Mouse (Mus musculus): ENCODE measurements around the gene Gpha2.

Gene Gpha2

DNA sequence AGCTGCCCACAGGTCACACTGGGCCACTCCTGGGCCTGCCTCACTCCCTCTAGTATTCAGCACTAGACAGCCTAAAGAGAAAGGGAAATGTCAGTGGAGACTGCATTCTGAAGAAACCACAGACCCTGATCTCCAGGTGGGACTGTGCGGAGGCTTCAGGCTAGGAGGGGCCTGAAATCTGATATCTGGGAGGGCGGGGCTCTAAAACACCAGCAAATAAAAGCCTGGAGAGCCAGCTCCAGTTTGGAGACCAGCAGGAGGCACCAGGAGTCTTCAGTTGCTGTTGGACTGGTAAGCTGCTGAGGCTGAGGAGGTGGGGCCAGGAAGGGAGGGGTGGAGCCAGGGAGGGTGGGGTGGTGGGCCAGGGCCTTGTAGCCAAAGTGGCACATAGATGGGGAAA lies at the start of gene Gpha2:
Gene Gpha2, plus strand, starts transcription at position 246 of the 400 bp plus-strand sequence.
- no peak for DNase-seq (ENCODE audit: low spot score in 2 of 2)

DNA sequence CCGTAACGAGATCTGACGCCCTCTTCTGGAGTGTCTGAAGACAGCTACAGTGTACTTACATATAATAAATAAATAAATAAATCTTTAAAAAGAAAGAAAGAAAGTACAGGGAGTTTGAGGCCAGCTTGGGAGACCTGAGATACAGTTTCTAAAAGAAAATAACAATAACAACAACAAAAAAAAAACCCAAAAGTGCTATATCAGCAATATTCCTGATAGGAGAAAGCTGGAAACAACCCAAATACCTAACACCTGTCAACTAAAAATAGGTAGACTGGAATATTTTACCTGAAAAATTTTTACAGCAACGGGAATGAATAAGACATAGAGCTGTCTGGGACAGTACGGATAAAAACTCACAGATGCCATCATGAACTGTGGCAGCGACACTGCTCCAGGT lies 47.4 kb upstream of the Gpha2 start:
- no peak for DNase-seq (ENCODE audit: low spot score in 2 of 2)

DNA sequence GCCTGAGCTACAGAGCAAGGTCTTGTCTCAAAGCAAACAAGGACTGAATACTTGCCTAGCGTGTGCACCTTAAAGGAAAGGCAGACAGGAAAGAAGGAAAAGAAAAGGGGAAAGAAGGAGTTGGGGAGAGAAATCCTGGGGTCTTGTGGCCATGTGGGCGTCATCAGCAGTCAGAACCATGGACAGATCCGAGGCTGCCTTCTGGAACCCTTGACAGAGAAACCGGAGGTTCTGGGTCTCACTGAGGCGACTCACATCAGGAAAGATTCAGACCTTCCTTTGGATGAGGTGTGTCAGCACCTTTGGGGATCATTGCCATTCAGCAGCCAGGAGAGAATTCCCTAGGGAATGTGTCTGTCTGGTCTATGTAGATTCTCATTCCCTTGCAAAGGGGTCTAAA lies 44.6 kb upstream of the Gpha2 start:
- DNase-seq (ENCODE audit: low spot score in 2 of 2): no peak

DNA sequence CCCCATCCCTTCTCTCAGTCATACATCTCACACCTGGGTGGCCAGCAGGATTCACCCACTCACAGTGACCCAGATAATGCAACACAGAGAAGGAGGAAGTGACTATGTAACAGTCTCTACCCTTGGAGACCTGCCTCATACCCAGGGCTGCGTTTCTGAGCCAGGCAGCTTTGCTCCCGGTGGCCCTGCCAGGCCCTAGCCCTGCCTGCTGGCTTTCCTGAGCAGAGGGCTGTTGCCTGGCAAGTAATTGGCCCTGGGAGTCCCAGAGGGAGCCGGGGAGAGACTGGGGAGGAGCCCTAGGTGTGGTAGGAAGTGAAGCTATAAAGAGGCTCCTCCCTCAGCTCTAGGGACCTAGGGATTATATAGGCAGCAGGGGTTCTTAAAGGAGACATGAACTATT lies 43.6 kb upstream of the Gpha2 start:
- DNase-seq (ENCODE audit: low spot score in 2 of 2): no peak

DNA sequence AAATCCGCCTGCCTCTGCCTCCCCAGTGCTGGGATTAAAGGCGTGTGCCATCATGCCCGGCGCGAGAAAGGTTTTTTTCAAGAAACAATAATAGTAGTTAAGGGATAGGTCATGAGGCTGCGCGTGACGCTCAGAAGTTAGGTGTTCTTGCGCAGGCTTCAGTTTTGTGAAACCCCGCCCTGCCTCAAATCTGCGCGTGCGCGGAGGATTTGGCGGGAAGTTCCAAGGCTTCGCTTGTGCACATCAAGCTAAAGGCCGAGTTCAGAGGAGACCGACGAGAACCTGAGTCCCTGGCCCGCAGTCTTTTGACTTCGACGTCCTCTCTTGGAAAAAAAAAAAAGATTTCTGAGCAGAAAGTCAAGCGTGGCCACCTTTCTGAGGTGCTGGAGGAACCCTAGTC lies 42.0 kb upstream of the Gpha2 start, which contains the start of gene Majin:
Gene Majin, plus strand, starts transcription at position 258 of the 400 bp plus-strand sequence.
- no peak for DNase-seq (ENCODE audit: low spot score in 2 of 2)

DNA sequence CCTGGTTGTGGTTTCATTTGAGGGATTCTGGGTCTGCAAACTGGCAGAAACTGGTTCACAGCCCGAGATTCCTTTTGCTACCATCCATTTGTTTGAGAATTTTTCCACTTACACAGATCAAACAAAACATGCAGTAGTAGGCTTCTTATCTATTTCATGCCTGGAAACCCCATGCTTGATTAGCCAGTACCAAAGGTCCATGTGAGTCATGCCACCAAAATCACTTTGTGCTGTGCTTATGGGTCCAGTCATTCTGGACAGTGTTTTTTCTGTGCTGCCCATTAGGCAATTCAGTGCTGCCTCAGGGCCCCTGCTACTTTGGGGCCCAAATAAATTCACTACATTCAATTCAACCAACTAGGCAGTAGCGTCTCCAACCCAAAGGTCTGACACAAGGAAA lies 21.9 kb upstream of the Gpha2 start:
- no peak for DNase-seq (ENCODE audit: low spot score in 2 of 2)

DNA sequence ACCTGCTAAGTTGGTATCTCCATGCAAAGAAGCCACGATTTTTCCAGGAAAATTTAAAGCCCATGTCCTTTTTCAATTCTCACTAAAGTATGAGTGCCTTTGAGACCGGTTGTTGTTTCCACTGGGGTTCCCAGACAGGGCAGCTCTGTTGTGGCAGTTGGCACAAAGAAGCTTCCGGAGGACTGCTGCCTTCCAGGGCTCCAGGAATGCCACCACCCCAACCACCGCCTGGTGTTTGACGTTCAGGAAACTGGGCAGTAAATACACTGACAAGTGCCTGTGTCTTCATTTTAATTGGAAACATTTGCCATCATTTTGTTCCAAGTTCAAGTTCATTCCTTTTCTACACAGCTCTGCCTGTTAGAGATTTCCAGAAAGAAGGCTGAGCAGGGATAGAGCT lies 19.5 kb upstream of the Gpha2 start:
- DNase-seq (ENCODE audit: low spot score in 2 of 2): no peak

DNA sequence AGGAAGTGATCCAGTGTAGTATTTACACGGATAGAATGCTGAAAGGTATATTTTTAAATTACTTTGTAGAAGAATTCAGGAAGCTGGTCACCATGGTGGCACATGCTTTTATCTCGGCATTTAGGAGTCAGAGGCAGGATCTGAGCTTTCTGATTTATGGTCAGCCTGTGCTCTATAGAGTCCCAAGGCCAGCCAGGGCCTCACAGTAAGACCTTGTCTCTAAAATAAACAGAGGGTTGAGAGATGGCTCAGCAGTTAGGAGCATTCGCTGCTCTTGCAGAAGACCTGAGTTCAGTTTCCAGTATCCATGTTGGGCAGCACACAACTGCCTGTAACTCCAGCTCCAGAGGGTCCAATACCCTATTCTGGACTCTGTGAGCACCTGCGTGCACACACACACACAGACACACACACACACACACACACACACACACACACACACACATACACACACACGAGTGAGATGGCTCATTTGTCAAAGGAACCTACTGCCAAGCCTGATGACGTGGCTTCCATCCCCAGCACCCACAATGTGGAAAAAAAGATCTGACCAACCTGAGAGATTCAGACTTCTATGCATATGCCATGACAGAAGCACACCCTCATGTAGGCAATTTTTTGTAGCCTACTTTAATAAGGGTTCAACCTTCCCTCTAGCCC lies 10.0 kb upstream of the Gpha2 start:
- DNase-seq (ENCODE audit: low spot score in 2 of 2): no peak

DNA sequence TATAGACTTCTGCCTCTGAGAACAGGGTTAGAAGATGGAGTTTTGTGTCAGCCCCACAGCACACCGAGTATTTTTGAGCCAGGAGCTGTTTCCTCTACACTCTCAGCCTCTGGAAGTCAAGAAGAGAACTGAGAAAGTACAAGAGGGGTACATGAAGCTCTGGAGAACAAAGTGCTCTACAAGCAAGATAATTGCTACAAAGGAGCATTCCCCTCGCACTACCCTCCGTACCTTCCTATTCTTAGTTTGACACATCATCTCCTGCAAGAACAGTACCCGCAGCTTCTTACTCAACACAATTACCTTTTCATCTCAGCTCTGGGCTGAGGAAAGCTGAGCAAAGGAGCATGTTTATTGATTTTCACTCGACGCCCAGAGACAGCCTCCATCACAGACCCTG lies 7.6 kb upstream of the Gpha2 start:
- no peak for DNase-seq (ENCODE audit: low spot score in 2 of 2)

DNA sequence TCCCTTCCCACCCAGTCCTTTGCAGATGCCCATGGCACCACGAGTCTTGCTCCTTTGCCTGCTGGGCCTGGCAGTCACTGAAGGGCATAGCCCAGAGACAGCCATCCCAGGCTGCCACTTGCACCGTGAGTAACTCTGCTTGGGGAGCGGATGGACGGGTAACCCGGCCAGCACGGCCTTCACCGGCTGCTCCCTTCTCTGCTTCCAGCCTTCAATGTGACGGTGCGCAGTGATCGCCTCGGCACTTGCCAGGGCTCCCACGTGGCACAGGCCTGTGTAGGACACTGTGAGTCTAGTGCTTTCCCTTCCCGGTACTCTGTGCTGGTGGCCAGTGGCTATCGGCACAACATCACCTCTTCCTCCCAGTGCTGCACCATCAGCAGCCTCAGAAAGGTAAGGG lies 583 bp downstream of the Gpha2 start:
- no peak for DNase-seq (ENCODE audit: low spot score in 2 of 2)

DNA sequence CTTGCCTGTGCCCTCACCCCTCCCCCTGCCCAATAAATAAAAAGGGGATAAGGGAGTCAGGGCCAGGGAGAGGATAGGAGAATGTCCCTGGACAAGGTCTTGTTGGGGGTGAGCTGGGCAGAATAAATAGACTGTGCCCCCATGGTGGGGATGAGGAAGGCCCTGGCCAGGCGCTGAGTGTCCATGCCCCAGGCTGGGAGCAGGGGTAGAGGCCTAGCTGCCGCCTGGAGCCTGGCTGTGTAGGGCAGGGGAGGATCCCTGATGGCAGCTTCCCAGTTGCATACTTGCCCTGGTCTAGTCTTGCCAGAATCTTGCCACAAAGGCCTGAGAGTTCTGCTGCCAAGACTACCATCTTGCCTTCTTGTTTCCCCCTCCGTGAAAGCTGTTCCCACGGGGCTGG lies 1.7 kb downstream of the Gpha2 start:
- DNase-seq (ENCODE audit: low spot score in 2 of 2): no peak

DNA sequence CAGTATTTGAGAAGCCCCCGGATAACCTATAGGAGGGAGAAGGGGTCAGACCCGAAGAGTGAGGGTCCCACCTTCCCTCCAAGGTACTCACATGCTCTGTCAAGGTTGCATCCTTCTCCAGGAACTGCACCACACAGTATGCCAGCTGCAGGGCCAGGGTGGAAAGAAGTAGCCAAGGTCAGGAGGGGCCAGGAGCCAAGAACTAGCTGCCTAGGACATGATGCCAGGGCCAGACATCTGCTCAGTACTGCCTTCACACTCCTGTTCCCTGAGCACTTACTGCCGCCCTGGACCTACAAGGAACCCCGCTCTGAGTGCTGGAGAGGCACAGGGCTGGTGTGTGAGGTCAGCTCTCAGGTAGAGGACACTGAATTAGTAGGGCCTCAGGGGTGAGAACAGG lies 4.2 kb downstream of the Gpha2 start:
- no peak for DNase-seq (ENCODE audit: low spot score in 2 of 2)

DNA sequence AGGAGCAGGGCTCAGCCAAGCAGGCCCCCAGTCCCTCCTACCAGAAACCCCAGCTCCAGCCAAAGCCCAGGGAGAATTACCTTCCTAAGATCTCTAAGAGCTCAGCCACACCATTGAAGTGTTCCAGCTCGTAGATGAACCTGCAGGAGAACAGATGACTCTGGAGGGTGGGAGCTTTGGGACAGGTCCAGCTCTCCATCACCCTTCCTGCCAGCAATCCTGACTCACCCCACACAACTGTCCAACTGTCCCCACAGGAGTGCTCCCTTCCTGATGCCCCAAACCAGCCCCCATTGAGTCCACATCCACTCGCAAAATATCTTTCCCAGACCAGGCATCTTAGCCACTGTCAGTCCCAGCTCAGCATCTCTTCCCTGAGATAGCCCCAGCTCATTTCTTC lies 4.9 kb downstream of the Gpha2 start:
- no peak for DNase-seq (ENCODE audit: low spot score in 2 of 2)

DNA sequence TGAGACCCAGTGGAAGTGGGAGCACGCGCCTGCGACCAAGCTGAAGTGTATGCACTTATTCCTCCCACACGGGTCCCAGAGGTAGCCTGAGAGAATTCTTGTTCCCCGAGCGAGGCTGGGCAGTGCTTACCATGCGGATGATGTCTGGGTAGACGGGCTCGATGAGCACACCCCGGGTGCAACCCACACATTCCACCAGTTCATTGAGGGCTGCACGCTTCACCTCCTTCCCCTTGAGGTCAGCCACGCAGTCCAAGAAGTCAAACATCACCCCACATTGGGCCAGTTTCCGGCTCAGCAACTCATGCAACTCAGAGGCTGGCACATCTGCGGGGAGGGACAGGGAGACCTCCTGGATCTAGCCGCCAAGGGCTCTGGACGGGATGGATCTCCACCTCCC lies 7.5 kb downstream of the Gpha2 start:
- DNase-seq (ENCODE audit: low spot score in 2 of 2): no peak

DNA sequence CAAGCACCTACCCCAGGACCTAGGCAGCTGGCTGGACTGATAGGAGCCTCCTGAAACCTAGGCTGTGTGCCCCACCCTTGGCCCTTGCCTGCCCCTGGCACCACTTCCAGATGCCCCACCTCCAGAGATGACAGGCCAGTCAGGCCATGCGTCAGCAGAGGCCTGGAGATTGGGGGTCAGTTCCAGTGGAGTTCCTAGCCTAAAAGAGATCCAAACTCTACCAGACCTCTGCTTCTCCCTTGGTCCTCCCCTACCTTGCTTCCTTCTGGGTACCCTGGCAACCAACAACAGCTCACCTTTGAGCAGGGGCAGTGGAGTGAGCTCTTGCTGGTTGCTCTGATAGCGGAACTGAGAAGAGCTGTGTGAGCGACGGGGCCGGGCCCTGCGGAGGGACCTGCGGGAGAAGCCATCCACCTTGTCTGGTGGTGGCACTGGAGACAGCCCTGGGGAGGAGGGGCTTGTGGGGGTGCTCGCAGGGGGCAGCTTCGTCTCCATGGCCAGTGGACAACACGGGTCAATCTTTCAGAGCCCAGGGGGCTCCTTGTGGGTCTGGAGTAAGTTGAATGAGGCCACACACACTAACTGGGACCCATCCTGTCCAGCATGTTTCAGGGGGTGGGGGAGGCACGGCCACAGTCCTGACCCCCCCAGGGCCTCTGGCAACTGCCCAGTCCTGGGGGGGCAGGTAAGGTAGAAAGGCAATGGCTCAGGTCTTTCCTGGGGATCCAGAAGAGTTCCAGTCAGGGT lies 8.3 kb downstream of the Gpha2 start:
- DNase-seq (ENCODE audit: low spot score in 2 of 2): no peak

DNA sequence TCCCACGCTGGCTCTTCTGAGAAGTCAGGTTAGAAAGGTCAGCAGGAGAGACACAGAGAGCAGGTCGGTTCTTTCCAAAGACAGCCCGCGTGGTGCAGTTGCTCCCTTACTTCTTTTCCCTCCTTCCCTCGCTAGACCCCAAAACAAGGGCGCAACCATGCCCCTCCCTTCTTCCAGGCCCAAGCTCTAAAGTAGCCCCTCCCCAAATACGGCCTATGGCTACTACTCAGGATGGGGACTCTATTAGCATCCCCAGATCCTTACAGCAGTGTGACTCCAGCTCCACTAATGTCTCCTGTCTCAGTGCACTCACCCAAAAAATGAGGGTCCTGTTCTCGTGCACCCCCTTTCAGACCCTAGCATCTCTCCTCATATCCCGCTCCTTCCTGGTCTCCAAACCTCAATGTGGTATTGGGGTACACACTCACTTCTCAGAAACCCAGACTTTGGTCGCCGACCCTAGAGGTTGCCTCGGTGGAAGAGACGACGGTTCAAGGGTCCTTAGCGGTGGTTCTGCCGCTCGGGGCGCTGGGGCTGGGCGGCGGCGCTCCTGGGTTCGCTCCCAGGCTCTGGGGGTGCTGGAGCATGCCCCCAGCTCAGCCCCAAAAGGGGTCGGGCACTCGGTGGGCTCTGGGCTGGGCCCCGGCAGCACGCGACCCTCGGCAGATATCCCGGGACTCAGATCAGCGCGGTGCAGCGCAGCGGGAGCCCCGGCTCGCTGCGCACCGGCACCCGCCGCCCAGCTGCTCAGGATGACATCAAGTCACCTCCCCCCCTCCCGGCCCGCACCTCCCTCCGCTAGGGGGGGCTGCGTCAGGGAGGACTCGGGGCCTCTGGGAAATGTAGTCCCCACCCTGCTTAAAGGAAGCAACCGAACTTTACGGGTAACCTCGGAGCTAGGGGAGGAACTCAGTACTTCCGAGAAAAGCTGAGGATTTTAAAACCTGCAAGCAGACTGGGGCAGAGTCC lies 9.2 kb downstream of the Gpha2 start, which contains the start of gene Ppp2r5b:
Gene Ppp2r5b, minus strand, starts transcription at position 789 of the 969 bp plus-strand sequence.
- DNase-seq (ENCODE audit: low spot score in 2 of 2): peak; percentile 76 to 91

DNA sequence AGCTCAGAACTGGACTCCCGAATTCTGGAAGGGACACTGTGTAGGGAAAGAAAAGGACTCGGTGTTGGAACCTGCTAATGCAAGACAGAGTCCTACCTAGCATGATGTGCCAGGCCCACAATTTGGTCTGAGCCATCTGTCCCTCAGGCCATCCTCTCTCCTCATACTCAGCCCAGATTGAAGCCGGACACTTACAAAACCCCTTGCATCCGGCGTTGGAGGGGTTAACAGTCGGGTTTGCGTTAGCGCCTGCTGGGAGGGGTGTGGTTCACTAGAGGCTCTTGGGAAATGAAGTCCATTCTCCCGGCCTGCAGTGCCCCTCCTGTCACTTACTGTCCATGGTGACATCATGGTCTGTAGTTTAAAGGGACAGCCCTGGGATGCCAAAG lies 9.9 kb downstream of the Gpha2 start:
- peak; percentile 77 to 92 for DNase-seq (ENCODE audit: low spot score in 2 of 2)

DNA sequence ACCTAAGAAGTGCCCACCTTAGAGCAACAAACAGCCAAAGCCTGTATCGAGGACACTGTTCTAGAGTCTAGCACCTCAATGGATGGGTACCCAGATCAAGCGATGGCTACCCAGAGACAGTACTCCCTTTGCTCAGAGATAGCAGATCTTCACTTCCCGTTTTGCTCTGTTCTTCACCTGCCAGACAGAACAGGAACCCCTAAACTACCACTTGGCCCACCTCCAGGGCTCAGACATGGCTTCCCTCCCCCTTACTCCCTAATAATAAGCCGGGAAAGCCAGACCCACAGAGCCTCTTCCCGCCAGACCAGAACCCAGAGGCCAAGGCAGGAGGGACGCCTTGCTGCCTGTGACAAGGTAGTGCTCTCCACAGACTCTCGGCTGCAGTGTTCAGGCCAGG lies 10.7 kb downstream of the Gpha2 start:
- no peak for DNase-seq (ENCODE audit: low spot score in 2 of 2)

DNA sequence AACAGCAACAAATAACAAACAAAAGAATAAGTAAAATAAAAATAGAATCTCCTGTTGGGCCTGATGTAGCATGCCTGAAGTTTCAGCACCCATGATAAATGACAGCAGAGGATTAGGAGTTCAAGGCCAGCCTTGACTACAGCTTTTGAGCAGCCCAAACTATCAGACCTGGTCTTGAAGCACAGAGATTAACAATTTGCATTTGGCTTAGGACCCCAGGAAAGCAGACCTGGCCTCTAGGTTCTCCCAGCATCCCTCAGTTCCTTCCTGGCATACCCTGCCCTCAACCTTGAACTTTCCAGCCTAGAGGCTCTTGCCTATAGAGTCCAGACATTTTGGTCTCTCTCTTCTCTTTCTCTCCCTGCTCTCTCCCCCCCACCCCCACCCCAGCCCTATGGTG lies 12.6 kb downstream of the Gpha2 start:
- DNase-seq (ENCODE audit: low spot score in 2 of 2): no peak

DNA sequence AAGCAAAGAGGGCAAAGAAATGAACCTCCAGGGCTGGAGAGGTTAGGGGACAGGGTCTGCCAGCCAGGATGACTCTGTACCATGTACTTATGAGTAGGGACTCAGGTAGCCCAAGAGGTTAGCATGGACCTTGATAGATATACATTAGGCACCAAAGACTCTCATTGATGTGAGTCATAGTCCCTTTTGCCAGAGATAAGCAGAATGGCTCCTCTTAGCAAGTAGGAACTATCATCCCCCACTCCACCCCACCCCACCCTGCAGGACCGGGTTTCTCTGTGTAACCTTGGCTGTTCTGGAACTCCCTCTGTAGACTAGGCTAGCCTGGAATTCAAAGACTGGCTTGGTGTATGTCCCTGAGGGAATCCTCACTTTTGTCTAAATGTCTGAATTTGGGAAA lies 14.0 kb downstream of the Gpha2 start:
- no peak for DNase-seq (ENCODE audit: low spot score in 2 of 2)

DNA sequence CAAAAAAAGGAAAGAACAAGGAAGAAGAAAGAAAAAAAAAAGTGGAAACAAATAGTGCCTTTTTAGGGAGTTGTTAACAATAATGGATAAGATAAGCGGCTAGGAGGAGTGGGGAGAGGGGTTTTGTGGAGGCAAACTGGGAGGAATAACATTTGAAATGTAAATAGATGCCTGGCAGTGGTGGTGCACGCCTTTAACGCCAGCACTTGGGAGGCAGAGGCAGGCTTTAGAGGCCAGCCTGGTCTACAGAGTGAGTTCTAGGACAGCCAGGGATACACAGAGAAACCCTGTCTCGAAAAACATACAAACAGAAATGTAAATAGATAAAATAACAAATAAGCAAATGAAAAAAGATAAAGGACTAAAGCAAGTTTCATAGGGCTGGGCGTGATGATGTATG lies 14.5 kb downstream of the Gpha2 start:
- DNase-seq (ENCODE audit: low spot score in 2 of 2): no peak

Data from frontal cortex, postnatal 25 days (tissue).